ENCODE assay signal across 18 mouse cellular contexts in the genomic region with DNA sequence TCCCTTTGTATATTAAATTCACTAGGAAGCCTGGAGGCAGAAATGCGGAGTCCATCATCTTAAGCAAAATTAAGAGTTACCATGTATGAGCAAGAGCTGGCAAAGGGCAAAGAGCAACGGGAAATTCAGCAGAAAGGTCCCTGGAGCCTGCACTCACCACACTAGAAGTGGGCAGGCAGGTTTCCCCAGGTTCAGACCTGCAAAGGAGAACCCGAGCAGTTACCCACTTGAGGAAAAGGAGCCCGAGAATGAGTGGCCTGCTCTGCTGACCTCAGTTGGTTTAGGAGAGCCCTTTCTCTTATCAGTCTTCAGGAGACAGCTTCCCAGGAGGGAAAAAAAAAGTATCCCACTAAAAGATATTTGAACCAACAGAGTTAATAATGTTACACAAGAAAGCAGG.
DNase-seq lines count a peak whose midpoint lies in the region; ATAC-seq lines count a peak whose summit lies in the region.
"Had no signal": no experiment of that assay in that cellular context is flagged by ENCODE, and none has a peak within 500 bp of the region (broad histone marks: within the 10 kb centered on the region; RNA-seq: fewer than 3 reads in every experiment).

No protein-coding gene starts in this region.

- peaks cover 14% of the 10 kb centered on the region for H3K4me1 ChIP-seq in heart, embryonic 10.5 days
- no peaks in the 10 kb centered on the region; the same call in none of the 2 replicates for H3K4me1 ChIP-seq in heart, embryonic 11.5 days (ENCODE audit: control insufficient read depth, insufficient read depth, low read length)
- H3K4me1 ChIP-seq in neural tube, embryonic 15.5 days = no peaks in the 10 kb centered on the region
- no peaks in the 10 kb centered on the region for H3K4me1 ChIP-seq in hindbrain, embryonic 12.5 days
- H3K4me1 ChIP-seq: forebrain, embryonic 12.5 days had no signal

- H3K9me3 ChIP-seq in heart, embryonic 10.5 days = no peaks in the 10 kb centered on the region
- H3K9me3 ChIP-seq in heart, embryonic 11.5 days (replicated peaks; ENCODE audit: control insufficient read depth, low read length) = no peaks in the 10 kb centered on the region
- H3K9me3 ChIP-seq in neural tube, embryonic 15.5 days (replicated peaks) = no peaks in the 10 kb centered on the region
- H3K9me3 ChIP-seq in hindbrain, embryonic 12.5 days (replicated peaks) = no peaks in the 10 kb centered on the region
- H3K9me3 ChIP-seq: embryonic facial prominence, embryonic 13.5 days; forebrain, embryonic 12.5 days; heart, embryonic 15.5 days had no signal

- no peak overlapping the region for H3K27ac ChIP-seq in heart, embryonic 10.5 days
- H3K27ac ChIP-seq in heart, embryonic 11.5 days (ENCODE audit: low read depth, low read length) = no peak overlapping the region
- H3K27ac ChIP-seq in neural tube, embryonic 15.5 days (replicated peaks) = no peak overlapping the region
- no peak overlapping the region for H3K27ac ChIP-seq in hindbrain, embryonic 12.5 days
- H3K27ac ChIP-seq: embryonic facial prominence, embryonic 13.5 days; forebrain, embryonic 12.5 days; heart, embryonic 15.5 days; hindbrain, embryonic 14.5 days had no signal

- H3K4me2 ChIP-seq in heart, embryonic 11.5 days = no peak overlapping the region
- no peak overlapping the region for H3K4me2 ChIP-seq in neural tube, embryonic 15.5 days
- H3K4me2 ChIP-seq in hindbrain, embryonic 12.5 days (replicated peaks) = no peak overlapping the region
- H3K4me2 ChIP-seq: embryonic facial prominence, embryonic 13.5 days; forebrain, embryonic 12.5 days; heart, embryonic 15.5 days; hindbrain, embryonic 14.5 days had no signal

- ATAC-seq in heart, embryonic 11.5 days (replicated peaks; ENCODE audit: insufficient number of reproducible peaks, low FRiP score, low TSS enrichment) = no peak
- ATAC-seq in neural tube, embryonic 15.5 days (ENCODE audit: low FRiP score) = no peak
- ATAC-seq in hindbrain, embryonic 12.5 days (ENCODE audit: low FRiP score) = no peak
- ATAC-seq: forebrain, embryonic 16.5 days had no signal

- no peak overlapping the region for H3K9ac ChIP-seq in heart, embryonic 11.5 days (ENCODE audit: low read depth, low read length)
- H3K9ac ChIP-seq in neural tube, embryonic 15.5 days (replicated peaks) = no peak overlapping the region
- no peak overlapping the region for H3K9ac ChIP-seq in hindbrain, embryonic 12.5 days
- H3K9ac ChIP-seq: embryonic facial prominence, embryonic 13.5 days; forebrain, embryonic 12.5 days; heart, embryonic 15.5 days; hindbrain, embryonic 14.5 days had no signal

- 54% methylated on average over 4 of the region's 4 CpGs for WGBS in heart, embryonic 10.5 days
- WGBS in heart, embryonic 11.5 days (ENCODE audit: insufficient replicate concordance) = 51% methylated on average over 4 of the region's 4 CpGs
- WGBS in neural tube, embryonic 15.5 days = 86% methylated on average over 4 of the region's 4 CpGs
- WGBS in hindbrain, embryonic 12.5 days = 82% methylated on average over 4 of the region's 4 CpGs

- peak; percentile 58 for DNase-seq in heart, embryonic 10.5 days (ENCODE audit: low spot score)
- DNase-seq in neural tube, embryonic 10.5 days (ENCODE audit: extremely low spot score, low spot score) = peak; percentile 6
- DNase-seq in lung, postnatal 25 days (ENCODE audit: low spot score) = peak; percentile 63
- DNase-seq in testis, postnatal 10 days (ENCODE audit: low spot score) = no peak
- DNase-seq: adrenal gland, postnatal 10 days; cerebellum, adult 11 months; cerebellum, adult 9-10 months; cerebellum, postnatal 25 days; gastrocnemius, postnatal 14 days; heart, postnatal 14 days had no signal

- H3K27me3 ChIP-seq in heart, embryonic 10.5 days (ENCODE audit: insufficient read depth, poor library complexity, severe bottlenecking) = 0 out of 2 replicates have a peak, but pooled peaks cover 3% of the 10 kb centered on the region
- no peaks in the 10 kb centered on the region for H3K27me3 ChIP-seq in heart, embryonic 11.5 days (ENCODE audit: control insufficient read depth, insufficient read depth, low read length)
- H3K27me3 ChIP-seq in neural tube, embryonic 15.5 days (replicated peaks) = no peaks in the 10 kb centered on the region
- H3K27me3 ChIP-seq in hindbrain, embryonic 12.5 days = no peaks in the 10 kb centered on the region
- H3K27me3 ChIP-seq: embryonic facial prominence, embryonic 13.5 days; forebrain, embryonic 12.5 days; heart, embryonic 15.5 days had no signal

- H3K36me3 ChIP-seq in heart, embryonic 10.5 days = peaks cover 11% of the 10 kb centered on the region
- no peaks in the 10 kb centered on the region; the same call in 1 of the 2 replicates for H3K36me3 ChIP-seq in heart, embryonic 11.5 days (ENCODE audit: control insufficient read depth, insufficient read depth, low read length)
- H3K36me3 ChIP-seq in neural tube, embryonic 15.5 days = peaks cover 5% of the 10 kb centered on the region
- H3K36me3 ChIP-seq in hindbrain, embryonic 12.5 days = 0 out of 2 replicates have a peak, but pooled peaks cover 5% of the 10 kb centered on the region

- H3K4me3 ChIP-seq in heart, embryonic 10.5 days = no peak overlapping the region
- H3K4me3 ChIP-seq in heart, embryonic 11.5 days (ENCODE audit: low read depth, low read length) = no peak overlapping the region
- H3K4me3 ChIP-seq in neural tube, embryonic 15.5 days (replicated peaks) = no peak overlapping the region
- no peak overlapping the region for H3K4me3 ChIP-seq in hindbrain, embryonic 12.5 days
- H3K4me3 ChIP-seq: embryonic facial prominence, embryonic 13.5 days; forebrain, embryonic 12.5 days; heart, embryonic 15.5 days had no signal
